Mouse (Mus musculus): ENCODE results near the gene Cdk8. TPM values are rescaled to one million over a fixed set of nuclear protein-coding genes. Genes with fewer than 3 reads are reported as not detected.

The Cdk8 gene
- polyA plus RNA-seq, 1 experiment from 2014 or later: 44.3 TPM

DNA sequence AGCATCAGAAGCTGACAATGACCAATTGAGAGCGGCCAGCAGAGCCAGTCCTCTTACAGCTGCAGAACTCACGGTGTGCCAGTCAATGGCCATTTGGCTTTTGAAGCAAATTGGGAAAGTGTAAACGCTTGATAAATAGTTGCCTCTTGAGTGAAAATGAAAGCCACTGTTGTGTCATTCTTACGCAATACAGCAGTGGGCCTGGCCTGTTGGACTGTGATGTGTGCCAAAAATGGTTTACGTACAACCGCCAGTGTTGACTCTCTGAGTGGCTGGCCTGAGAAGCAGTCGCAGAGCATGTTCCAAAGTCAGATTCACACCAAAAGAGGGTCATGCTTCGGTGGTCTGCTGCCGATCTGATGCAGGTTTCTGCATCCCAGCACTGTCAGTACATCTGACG lies 17.7 kb downstream of the Cdk8 start:
- DNase-seq (ENCODE audit: low read depth, low spot score) (no peak), ATAC-seq (no peak)
- no peak for TF ChIP-seq CTCF (IDR thresholded peaks at IDR 0.05)
- H3K27me3 ChIP-seq: no peaks in the 10 kb centered on the region
- ChIA-PET POLR2A (no interaction called here), CTCF (interaction anchor here (1.3 kb wide), 1 partner anchor 11 kb away, joined by 3 read pairs; no protein-coding TSS in a partner anchor)
- in situ Hi-C loops (cut with MboI; ENCODE audit: low pct_unique_long_range_greater_than_20kb): no loop called here

GRCm38 (mm10) chr5:146250369-146251075 lies 19.5 kb downstream of the Cdk8 start:
- DNase-seq (ENCODE audit: low read depth, low spot score) (no peak), ATAC-seq (no peak)
- POLR2A ChIA-PET: no interaction called here
- no peak for TF ChIP-seq CTCF (IDR thresholded peaks at IDR 0.05)
- H3K27me3 ChIP-seq: no peaks in the 10 kb centered on the region
- in situ Hi-C loops (cut with MboI; ENCODE audit: low pct_unique_long_range_greater_than_20kb): no loop called here
- CTCF ChIA-PET: interaction anchor here (0.9 to 1.8 kb wide), 5 partner anchors 8 to 55 kb away, joined by 3 to 9 read pairs (median 3); no protein-coding TSS in a partner anchor

GRCm38 (mm10) chr5:146251663-146252429 lies 20.8 kb downstream of the Cdk8 start:
- no peaks in the 10 kb centered on the region for H3K27me3 ChIP-seq
- DNase-seq (ENCODE audit: low read depth, low spot score): no peak
- ATAC-seq: no peak
- POLR2A ChIA-PET: interaction anchor here (1.4 kb wide), 1 partner anchor 12 kb away, joined by 4 read pairs; no protein-coding TSS in a partner anchor
- in situ Hi-C loops (cut with MboI; ENCODE audit: low pct_unique_long_range_greater_than_20kb): no loop called here
- no peak for TF ChIP-seq CTCF (IDR thresholded peaks at IDR 0.05)
- CTCF ChIA-PET: interaction anchor here (0.6 to 1.8 kb wide), 9 partner anchors 9 to 79 kb away, joined by 3 to 5 read pairs (median 3); no protein-coding TSS in a partner anchor

DNA sequence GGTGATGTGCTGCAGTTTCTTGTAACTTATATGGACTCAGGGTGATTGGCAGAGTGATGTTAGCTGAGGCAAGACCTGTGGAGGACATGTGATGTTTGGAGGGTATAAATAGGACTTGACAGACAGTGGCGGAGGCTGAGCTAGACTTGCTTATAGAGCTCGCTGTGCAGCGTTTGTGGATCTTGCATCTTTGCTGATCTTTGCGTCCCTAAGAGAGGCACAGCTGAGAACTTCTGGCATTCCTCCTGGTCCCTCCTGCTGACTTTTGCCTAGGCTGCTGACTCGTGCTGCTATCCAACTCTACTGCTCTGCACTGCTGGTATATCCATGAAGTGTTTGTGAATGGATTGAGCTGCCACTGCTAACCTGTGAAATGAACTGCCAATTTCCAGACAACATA lies 22.6 kb downstream of the Cdk8 start:
- ATAC-seq (no peak), DNase-seq (ENCODE audit: low read depth, low spot score) (no peak)
- ChIA-PET CTCF (interaction anchor here (1.2 to 1.8 kb wide), 2 partner anchors 11 to 33 kb away, joined by 3 to 5 read pairs; no protein-coding TSS in a partner anchor), POLR2A (no interaction called here)
- H3K27me3 ChIP-seq: no peaks in the 10 kb centered on the region
- TF ChIP-seq CTCF (IDR thresholded peaks at IDR 0.05): no peak
- in situ Hi-C loops (cut with MboI; ENCODE audit: low pct_unique_long_range_greater_than_20kb): no loop called here

DNA sequence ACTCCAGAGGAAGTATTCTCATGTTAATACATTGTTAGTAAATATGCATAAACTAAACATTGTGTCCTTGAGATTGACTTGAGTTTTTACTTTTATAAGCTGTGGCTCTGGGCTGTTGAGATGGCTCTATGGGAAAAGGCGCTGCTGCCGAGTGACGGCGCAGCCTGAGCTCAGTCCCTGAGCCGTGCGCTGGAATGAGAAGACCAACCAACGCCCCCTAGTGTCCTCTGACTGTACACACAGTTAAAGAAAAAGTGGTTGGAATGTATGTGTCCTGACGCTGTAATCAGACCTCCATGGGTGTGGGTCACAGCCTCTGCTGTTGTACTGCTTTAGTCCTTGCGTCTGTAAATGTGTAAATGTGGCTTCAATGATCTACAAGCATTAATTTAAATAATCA lies 29.0 kb downstream of the Cdk8 start:
- ChIA-PET CTCF (interaction anchor here (1.2 to 1.6 kb wide), 4 partner anchors 10 to 44 kb away, joined by 3 to 9 read pairs (median 4); no protein-coding TSS in a partner anchor), POLR2A (no interaction called here)
- TF ChIP-seq CTCF (IDR thresholded peaks at IDR 0.05): no peak
- ATAC-seq (no peak), DNase-seq (ENCODE audit: low read depth, low spot score) (no peak)
- H3K27me3 ChIP-seq: no peaks in the 10 kb centered on the region
- in situ Hi-C loops (cut with MboI; ENCODE audit: low pct_unique_long_range_greater_than_20kb): no loop called here

- in situ Hi-C loops (cut with MboI; ENCODE audit: low pct_unique_long_range_greater_than_20kb): no loop called here
- ChIA-PET POLR2A (interaction anchor here (0.7 to 1.1 kb wide), 2 partner anchors 9 to 34 kb away, joined by 3 to 4 read pairs; no protein-coding TSS in a partner anchor), CTCF (no interaction called here)
- H3K27me3 ChIP-seq: no peaks in the 10 kb centered on the region
- no peak for DNase-seq (ENCODE audit: low read depth, low spot score)
- ATAC-seq: no peak
- no peak for TF ChIP-seq CTCF (IDR thresholded peaks at IDR 0.05)
Measured at GRCm38 (mm10) chr5:146265934-146266591, 35.0 kb downstream of the Cdk8 start.

- TF ChIP-seq CTCF (IDR thresholded peaks at IDR 0.05): no peak
- ATAC-seq: no peak
- no peaks in the 10 kb centered on the region for H3K27me3 ChIP-seq
- in situ Hi-C loops (cut with MboI; ENCODE audit: low pct_unique_long_range_greater_than_20kb): no loop called here
- ChIA-PET POLR2A (no interaction called here), CTCF (interaction anchor here (1.2 kb wide), 1 partner anchor 9 kb away, joined by 3 read pairs; no protein-coding TSS in a partner anchor)
- DNase-seq (ENCODE audit: low read depth, low spot score): no peak
Measured at GRCm38 (mm10) chr5:146267776-146268175, 36.7 kb downstream of the Cdk8 start.

DNA sequence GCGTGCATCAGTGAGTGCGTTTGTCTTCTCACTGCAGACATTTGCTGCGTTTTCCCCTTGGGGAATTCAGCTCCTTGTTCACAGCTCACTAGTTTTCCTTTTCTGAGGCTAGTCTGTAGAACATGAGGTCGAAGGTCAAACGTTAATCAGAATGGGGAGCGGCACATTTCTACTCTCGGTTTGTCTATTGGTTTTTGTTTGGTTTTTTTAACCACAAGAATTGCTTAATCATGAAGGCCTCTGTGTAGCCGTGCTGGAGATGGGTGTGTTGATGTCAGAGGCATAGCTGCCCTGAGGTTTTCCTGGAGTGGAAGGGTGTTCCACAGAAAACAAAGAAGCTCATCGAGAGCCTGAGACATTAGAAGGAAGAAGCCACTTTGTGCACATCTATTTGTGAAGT lies 39.6 kb downstream of the Cdk8 start:
- in situ Hi-C loops (cut with MboI; ENCODE audit: low pct_unique_long_range_greater_than_20kb): no loop called here
- no peak for ATAC-seq
- DNase-seq (ENCODE audit: low read depth, low spot score): no peak
- no peak for TF ChIP-seq CTCF (IDR thresholded peaks at IDR 0.05)
- CTCF ChIA-PET: interaction anchor here (0.8 to 1.9 kb wide), 6 partner anchors 11 to 33 kb away, joined by 3 to 5 read pairs (median 4); no protein-coding TSS in a partner anchor
- POLR2A ChIA-PET: interaction anchor here (0.7 to 1.5 kb wide), 2 partner anchors 15 to 1109 kb away, joined by 4 read pairs; no protein-coding TSS in a partner anchor
- H3K27me3 ChIP-seq: no peaks in the 10 kb centered on the region

DNA sequence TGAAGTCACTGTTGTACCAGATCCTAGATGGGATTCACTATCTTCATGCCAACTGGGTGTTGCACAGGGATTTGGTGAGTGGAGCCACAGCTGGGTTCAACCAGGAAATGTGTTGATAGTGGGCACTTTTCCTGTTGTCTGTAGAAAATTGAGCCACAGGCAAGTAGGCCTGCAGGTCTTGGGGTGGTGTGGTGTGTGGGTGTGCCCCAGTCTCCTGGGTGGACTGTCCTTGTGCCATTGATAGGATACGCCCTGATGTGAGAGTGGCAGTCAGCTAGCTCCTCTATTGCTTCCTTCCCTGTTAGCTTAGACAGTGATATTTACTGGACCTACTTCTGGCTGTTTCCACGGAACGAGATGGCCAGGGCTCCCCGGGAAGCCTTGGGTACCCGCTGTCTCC lies 40.6 kb downstream of the Cdk8 start:
- ChIA-PET CTCF (interaction anchor here (1.1 to 1.9 kb wide), 2 partner anchors 14 to 32 kb away, joined by 3 to 4 read pairs; no protein-coding TSS in a partner anchor), POLR2A (interaction anchor here (1.5 kb wide), 1 partner anchor 16 kb away, joined by 4 read pairs; no protein-coding TSS in a partner anchor)
- no peak for ATAC-seq
- no peak for DNase-seq (ENCODE audit: low read depth, low spot score)
- no peaks in the 10 kb centered on the region for H3K27me3 ChIP-seq
- in situ Hi-C loops (cut with MboI; ENCODE audit: low pct_unique_long_range_greater_than_20kb): no loop called here
- TF ChIP-seq CTCF (IDR thresholded peaks at IDR 0.05): no peak

GRCm38 (mm10) chr5:146273096-146273495 lies 42.1 kb downstream of the Cdk8 start:
- no peak for TF ChIP-seq CTCF (IDR thresholded peaks at IDR 0.05)
- POLR2A ChIA-PET: interaction anchor here (0.6 to 1.2 kb wide), 2 partner anchors 8 to 25 kb away, joined by 3 read pairs; no protein-coding TSS in a partner anchor
- ATAC-seq (peak; percentile 98), DNase-seq (ENCODE audit: low read depth, low spot score) (peak; percentile 68)
- no peaks in the 10 kb centered on the region for H3K27me3 ChIP-seq
- CTCF ChIA-PET: interaction anchor here (1.0 to 2.4 kb wide), 2 partner anchors 14 to 31 kb away, joined by 3 to 10 read pairs; no protein-coding TSS in a partner anchor
- in situ Hi-C loops (cut with MboI; ENCODE audit: low pct_unique_long_range_greater_than_20kb): no loop called here
